Mouse (Mus musculus): ENCODE results near the gene Ankrd37. TPM values are rescaled to one million over a fixed set of nuclear protein-coding genes. Genes with fewer than 3 reads are reported as not detected.

Gene Ankrd37
- 6.0 and 8.6 TPM in 2 replicates for polyA plus RNA-seq (2012; rRNA removed)

- WGBS, result 34% methylated on average over 4 of the region's 4 CpGs
- DNase-seq (ENCODE audit: low read depth, low spot score), result no peak
Observed at GRCm38 (mm10) chr8:46005596-46005995, at the start of gene Ankrd37. Gene Ankrd37, minus strand, starts transcription at chr8:46005707.

DNA sequence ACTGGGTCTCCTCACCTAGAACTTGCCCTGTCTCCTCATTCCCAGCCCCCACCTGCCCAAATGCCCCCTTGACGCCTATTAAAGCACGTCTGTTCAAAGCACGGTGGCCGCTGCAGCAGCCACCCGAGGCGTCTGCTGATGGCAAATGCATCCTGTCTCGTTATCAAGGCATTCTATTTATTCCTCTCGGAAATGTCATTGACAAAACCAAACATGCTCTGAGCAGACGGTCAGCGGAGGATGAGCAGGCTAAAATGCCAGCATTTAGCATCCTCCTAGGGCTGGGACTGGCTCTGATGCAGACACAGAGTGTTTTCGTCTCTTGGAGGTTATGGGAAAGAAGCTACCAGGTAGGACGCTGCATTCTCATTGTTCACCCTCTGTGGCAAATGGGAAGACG is 34.8 kb upstream of the Ankrd37 start:
- WGBS, result 90% methylated on average over 13 of the region's 13 CpGs
- no peak for DNase-seq (ENCODE audit: low read depth, low spot score)

DNA sequence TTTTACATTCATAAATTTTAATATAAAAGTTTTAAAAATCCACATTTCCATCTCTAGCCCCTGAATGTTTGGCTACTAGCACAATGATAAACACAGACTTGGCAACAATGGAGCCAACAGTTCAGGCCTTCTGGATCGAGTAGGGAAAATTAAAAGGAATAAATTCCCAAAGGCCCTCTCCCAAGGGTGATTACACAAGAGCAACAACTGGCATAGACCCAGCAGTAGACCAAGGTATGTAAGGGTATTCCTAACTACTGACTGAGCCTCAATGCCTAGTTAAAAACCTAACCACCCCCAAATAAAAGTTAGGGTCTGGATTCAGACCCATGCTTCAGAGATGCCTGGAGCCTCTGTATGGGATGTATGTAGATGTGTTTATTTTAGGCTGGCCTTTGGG is 34.2 kb upstream of the Ankrd37 start:
- DNase-seq (ENCODE audit: low read depth, low spot score), result no peak
- 43% methylated on average over 1 of the region's 1 CpGs for WGBS

GRCm38 (mm10) chr8:46036217-46036616 is 30.7 kb upstream of the Ankrd37 start:
- DNase-seq (ENCODE audit: low read depth, low spot score), result no peak
- WGBS, result 77% methylated on average over 11 of the region's 11 CpGs

DNA sequence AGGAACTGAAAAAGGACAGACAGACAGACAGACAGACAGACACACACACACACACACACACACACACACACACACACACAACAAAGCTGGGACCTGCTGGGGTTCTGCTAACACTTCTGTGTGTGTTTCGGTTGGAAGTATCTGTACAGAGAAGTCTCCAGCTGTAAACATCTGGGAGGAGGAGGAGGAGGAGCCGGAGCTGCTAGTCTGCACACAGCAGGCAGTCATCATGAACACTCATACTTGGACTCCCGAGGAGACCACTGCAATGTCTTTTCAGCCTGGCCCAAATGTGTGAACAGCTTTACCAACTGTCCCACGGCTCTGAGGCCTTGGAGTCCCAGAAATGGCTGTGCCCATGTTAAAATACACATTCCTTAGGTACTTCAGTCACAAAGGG is 18.9 kb upstream of the Ankrd37 start:
- no peak for DNase-seq (ENCODE audit: low read depth, low spot score)
- WGBS, result 59% methylated on average over 4 of the region's 4 CpGs

DNA sequence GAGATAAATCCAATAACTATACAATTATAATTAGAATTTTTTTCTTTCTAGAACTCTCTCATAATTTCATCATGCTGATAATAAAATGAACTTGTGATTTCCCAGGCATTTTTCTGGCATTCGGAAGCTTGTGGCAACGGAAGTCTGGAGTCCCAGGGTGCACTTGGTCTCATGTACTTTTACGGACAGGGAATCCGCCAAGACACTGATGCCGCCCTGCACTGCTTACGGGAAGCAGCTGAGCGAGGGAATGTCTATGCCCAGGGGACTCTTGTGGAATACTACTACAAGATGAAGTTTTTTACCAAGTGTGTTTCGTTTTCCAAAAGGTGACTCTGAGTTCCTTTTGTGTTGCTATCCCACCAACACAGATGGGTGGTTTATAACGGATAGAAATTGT is 17.3 kb upstream of the Ankrd37 start:
- WGBS, result 91% methylated on average over 9 of the region's 9 CpGs
- DNase-seq (ENCODE audit: low read depth, low spot score), result no peak

DNA sequence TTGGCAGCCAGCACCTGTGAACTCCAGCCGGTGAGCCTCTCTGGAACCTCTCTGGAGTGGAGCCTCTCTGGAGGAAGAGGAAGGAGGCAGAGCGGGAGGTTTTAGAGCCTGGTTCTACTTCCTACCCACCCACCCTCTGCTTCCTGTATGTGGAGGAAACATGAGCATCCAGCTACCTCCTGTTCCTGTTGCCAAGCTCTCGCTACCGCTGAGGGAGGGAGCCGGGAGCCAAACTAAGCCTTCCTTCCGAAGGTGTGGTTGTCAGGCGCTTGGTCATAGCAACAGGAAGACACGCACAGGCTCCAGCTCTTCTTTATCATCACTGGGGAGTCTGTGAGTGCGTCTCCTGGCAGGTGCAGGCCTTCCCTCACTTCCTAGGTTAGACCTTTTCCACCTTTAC is 16.7 kb upstream of the Ankrd37 start:
- 84% methylated on average over 9 of the region's 9 CpGs for WGBS
- DNase-seq (ENCODE audit: low read depth, low spot score), result no peak

GRCm38 (mm10) chr8:46010746-46011680 is 5.5 kb upstream of the Ankrd37 start:
- WGBS, result 17% methylated on average over 17 of the region's 17 CpGs
- no peak for DNase-seq (ENCODE audit: low read depth, low spot score)

- 82% methylated on average over 2 of the region's 2 CpGs for WGBS
- no peak for DNase-seq (ENCODE audit: low read depth, low spot score)
Observed at GRCm38 (mm10) chr8:46010306-46010705, 4.8 kb upstream of the Ankrd37 start.

- peak; percentile 60 for DNase-seq (ENCODE audit: low read depth, low spot score)
- 21% methylated on average over 3 of the region's 3 CpGs for WGBS
Observed at GRCm38 (mm10) chr8:46007050-46007672, 1.7 kb upstream of the Ankrd37 start.

GRCm38 (mm10) chr8:45999784-46000705 is 5.5 kb downstream of the Ankrd37 start:
- DNase-seq (ENCODE audit: low read depth, low spot score), result peak; percentile 92
- 4% methylated on average over 55 of the region's 55 CpGs for whole genome bisulfite sequencing

DNA sequence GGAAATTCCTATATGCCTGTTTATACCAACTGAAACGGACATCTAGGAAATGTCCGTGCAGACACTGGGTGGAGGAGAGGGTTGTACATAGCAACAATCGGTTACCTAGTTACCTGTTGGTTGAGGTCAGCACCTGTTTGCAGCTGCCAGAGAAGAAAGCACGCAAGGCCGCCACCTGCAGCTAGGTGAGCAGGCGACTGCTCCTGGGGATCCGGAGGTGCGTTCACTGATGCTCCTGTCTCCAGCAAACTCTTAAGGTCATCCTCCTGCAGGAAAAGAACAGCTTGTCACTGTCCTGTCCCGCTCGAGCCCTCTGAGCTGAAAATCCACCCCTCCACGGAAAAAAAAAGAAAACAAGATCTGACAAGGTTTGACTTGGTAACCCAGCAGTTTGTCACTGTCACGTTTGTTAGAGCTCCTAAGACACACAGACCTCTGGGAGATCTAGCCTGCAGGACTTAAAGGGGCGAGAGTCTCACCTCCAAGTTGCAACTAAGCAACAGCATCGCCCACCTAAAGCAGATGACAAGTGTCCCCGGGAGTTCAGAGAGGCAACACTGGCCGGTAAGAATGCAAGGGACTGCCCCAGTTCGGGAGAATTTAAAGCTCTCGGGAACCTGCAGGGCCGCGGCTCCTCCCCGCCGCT is 6.2 kb downstream of the Ankrd37 start, which contains the start of gene Lrp2bp:
Gene Lrp2bp, plus strand, starts transcription at position 166 of the 646 bp plus-strand sequence.
- DNase-seq (ENCODE audit: low read depth, low spot score), result no peak
- WGBS, result 2% methylated on average over 22 of the region's 22 CpGs

DNA sequence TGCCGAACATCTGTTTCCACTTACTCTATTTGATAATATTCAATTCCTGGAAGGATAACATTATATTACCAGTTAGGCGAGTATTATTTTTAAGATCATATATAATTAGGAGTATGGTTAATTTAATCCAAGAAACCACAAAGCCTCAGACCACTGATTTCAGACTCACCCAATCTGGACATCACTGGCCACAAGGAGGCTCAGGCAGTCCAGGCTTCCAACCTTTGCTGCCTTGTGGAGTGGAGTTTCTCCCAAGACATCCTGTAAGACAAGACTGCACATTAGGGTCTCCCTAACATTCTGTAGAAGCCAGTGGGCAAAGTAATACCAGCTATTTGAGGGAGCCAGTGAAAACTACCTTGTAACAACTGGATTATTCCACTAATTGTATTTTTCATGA is 7.3 kb downstream of the Ankrd37 start:
- 71% methylated on average over 2 of the region's 2 CpGs for WGBS
- DNase-seq (ENCODE audit: low read depth, low spot score), result no peak

DNA sequence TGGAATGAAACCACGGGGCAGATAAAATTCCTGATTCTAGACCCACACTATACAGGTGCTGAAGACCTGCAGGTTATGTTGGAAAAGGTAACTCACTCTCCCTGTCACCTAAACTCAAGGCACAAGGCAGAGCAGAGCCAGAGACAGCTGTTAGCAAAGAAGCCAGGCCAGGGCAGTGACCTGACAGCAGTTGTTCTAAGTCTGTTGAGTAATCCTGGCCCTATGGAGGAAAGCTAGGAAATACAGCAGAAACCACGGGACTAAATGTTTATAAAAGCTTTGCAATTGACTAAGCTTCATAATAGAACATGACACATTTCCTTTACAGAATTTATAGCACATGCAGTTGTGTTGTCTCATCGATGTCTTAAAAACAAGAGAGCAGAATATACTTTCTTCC is 9.9 kb downstream of the Ankrd37 start:
- no peak for DNase-seq (ENCODE audit: low read depth, low spot score)
- 66% methylated on average over 3 of the region's 3 CpGs for WGBS

- WGBS, result 95% methylated on average over 2 of the region's 2 CpGs
Observed at GRCm38 (mm10) chr8:45994111-45994510, 11.4 kb downstream of the Ankrd37 start.

GRCm38 (mm10) chr8:45990631-45991310 is 14.7 kb downstream of the Ankrd37 start:
- WGBS, result 84% methylated on average over 4 of the region's 4 CpGs
- DNase-seq (ENCODE audit: low read depth, low spot score), result no peak

More at GRCm38 (mm10) chr8:45994111-45994510, 11.4 kb downstream of the Ankrd37 start:
- DNase-seq (ENCODE audit: low read depth, low spot score), result no peak

DNA sequence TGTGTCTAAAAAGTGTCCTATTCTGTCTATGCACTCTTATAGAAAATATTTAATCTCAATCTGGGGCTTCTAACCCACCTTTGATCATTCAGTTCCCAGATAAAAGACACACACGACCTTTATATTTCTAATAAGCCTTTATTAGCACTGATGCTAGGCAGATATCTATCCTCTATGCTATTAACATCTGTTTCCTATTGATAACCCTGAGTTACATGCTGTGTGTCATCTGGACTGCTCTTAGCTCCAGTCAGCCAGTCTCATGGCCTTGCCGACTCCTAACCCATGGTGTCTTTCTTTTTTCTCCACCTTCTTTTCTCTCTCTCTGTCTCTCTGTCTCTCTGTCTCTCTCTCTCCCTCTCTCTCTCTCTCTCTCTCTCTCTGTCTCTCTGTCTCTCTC is 17.3 kb downstream of the Ankrd37 start:
- 76% methylated on average over 2 of the region's 2 CpGs for WGBS
- no peak for DNase-seq (ENCODE audit: low read depth, low spot score)

DNA sequence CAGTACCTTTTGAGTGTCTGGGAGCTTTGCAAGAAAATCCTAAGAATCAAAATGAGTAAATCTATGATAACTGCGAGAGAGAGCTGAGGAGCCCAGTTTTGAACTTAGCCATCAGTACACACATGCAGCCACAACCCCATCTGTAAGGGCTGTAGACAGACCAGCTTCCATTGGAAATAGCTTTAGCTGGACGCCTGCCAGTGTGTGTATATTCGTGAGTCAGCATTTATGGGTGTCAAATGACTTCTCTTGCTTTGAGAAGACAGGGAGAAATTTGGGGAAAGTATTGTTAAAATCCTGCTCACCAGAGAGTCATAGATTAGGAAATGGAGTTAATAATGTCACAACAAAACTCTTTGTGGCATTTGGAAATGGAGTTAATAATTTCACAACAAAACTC is 18.8 kb downstream of the Ankrd37 start:
- no peak for DNase-seq (ENCODE audit: low read depth, low spot score)
- WGBS, result 38% methylated on average over 3 of the region's 3 CpGs
